Mouse (Mus musculus): ENCODE measurements at regions not wholly inside any gene's neighbourhood (a gene's known extent, or its start where the extent isn't known, plus 50 kb on each side); places are given as distances from the start of the nearest gene placed in this dataset. TPM values are rescaled to one million over a fixed set of nuclear protein-coding genes. Genes with fewer than 3 reads are reported as not detected.

- no peak overlapping the region for H3K27ac ChIP-seq (ENCODE audit: low read depth, low read length)
- ATAC-seq (ENCODE audit: insufficient read depth, low FRiP score, low TSS enrichment) (no peak), DNase-seq (ENCODE audit: low spot score) (no peak)
- WGBS, result 90% methylated on average over 4 of the region's 4 CpGs
- no peaks in the 10 kb centered on the region for H3K4me1 ChIP-seq (ENCODE audit: control insufficient read depth, insufficient read depth, low read length)
- no peak overlapping the region for H3K4me2 ChIP-seq (ENCODE audit: low read depth)
- H3K9me3 ChIP-seq (ENCODE audit: control insufficient read depth, low read length), result no peaks in the 10 kb centered on the region
- no peaks in the 10 kb centered on the region for H3K36me3 ChIP-seq (ENCODE audit: control insufficient read depth, insufficient read depth, low read length)
- no peak overlapping the region for H3K9ac ChIP-seq (ENCODE audit: low read length)
- H3K27me3 ChIP-seq (ENCODE audit: control insufficient read depth, insufficient read depth, low read length), result no peaks in the 10 kb centered on the region
- H3K4me3 ChIP-seq (ENCODE audit: low read depth, low read length), result no peak overlapping the region
Observed at GRCm38 (mm10) chr1:77298713-77299132, 216.2 kb downstream of the Epha4 start.

DNA sequence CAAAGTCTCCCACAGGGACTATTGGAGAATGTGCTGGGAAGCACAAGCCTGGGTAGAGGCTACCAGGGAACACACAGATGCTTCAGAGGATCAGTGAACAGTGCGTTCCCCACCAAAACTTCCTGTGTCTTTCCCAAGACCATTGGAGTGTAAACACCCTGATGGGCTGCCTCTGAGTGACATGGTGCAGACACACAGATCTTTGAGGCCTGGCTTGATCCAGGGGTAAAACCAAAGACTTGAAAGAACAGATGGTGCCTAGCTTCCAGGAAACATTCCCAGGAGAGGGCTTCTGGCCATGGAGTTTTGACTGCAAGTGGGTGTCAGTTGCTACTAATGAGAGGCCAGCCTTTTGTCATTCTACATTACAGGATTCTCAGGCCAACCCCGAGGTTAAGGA, 214.1 kb downstream of the Epha4 start:
- 70% methylated on average over 2 of the region's 2 CpGs for WGBS
- Histone ChIP-seq H3K4me3 (ENCODE audit: low read depth, low read length) (no peak overlapping the region), H3K4me1 (ENCODE audit: control insufficient read depth, insufficient read depth, low read length) (peaks cover 3% of the 10 kb centered on the region; the same call in 1 of the 2 replicates)

GRCm38 (mm10) chr1:77304770-77305169, 210.1 kb downstream of the Epha4 start:
- Histone ChIP-seq H3K27me3 (ENCODE audit: control insufficient read depth, insufficient read depth, low read length) (no peaks in the 10 kb centered on the region), H3K4me2 (ENCODE audit: low read depth) (no peak overlapping the region), H3K9ac (ENCODE audit: low read length) (no peak overlapping the region), H3K4me1 (ENCODE audit: control insufficient read depth, insufficient read depth, low read length) (peaks cover 3% of the 10 kb centered on the region; the same call in 1 of the 2 replicates), H3K9me3 (ENCODE audit: control insufficient read depth, low read length) (no peaks in the 10 kb centered on the region), H3K27ac (ENCODE audit: low read depth, low read length) (no peak overlapping the region), H3K4me3 (ENCODE audit: low read depth, low read length) (no peak overlapping the region), H3K36me3 (ENCODE audit: control insufficient read depth, insufficient read depth, low read length) (no peaks in the 10 kb centered on the region)
- WGBS, result 60% methylated on average over 2 of the region's 2 CpGs
- DNase-seq (ENCODE audit: low spot score) (no peak), ATAC-seq (ENCODE audit: insufficient read depth, low FRiP score, low TSS enrichment) (no peak)

More for the DNA sequence above, 214.1 kb downstream of the Epha4 start:
- no peaks in the 10 kb centered on the region for H3K9me3 ChIP-seq (ENCODE audit: control insufficient read depth, low read length)
- no peak overlapping the region for H3K9ac ChIP-seq (ENCODE audit: low read length)
- H3K27ac ChIP-seq (ENCODE audit: low read depth, low read length), result no peak overlapping the region
- H3K4me2 ChIP-seq (ENCODE audit: low read depth), result no peak overlapping the region
- DNase-seq (ENCODE audit: low spot score), result no peak
- H3K27me3 ChIP-seq (ENCODE audit: control insufficient read depth, insufficient read depth, low read length), result no peaks in the 10 kb centered on the region
- ATAC-seq (ENCODE audit: insufficient read depth, low FRiP score, low TSS enrichment), result no peak
- H3K36me3 ChIP-seq (ENCODE audit: control insufficient read depth, insufficient read depth, low read length), result no peaks in the 10 kb centered on the region

DNA sequence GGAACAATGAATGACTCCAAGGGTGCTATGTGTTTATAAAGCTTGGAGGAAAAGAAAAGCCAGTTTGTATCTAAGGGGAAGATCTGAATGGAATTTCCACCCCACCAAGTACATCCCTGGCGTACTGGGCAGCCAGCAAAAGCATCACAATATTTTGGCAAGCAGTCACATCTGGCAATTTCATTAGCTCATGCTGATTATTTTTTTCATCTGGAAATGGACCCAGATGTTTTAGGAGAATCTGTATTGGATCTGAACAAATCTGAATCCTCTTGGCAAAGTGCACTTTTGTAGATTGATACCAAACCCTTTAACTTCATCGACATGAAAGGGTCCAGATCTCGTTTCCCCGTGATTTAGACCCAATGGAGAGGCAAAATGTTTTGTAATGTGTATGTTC, 207.1 kb downstream of the Epha4 start:
- H3K4me2 ChIP-seq (ENCODE audit: low read depth), result no peak overlapping the region
- no peaks in the 10 kb centered on the region for H3K36me3 ChIP-seq (ENCODE audit: control insufficient read depth, insufficient read depth, low read length)
- no peaks in the 10 kb centered on the region for H3K9me3 ChIP-seq (ENCODE audit: control insufficient read depth, low read length)
- no peak overlapping the region for H3K9ac ChIP-seq (ENCODE audit: low read length)
- no peaks in the 10 kb centered on the region for H3K27me3 ChIP-seq (ENCODE audit: control insufficient read depth, insufficient read depth, low read length)
- ATAC-seq (ENCODE audit: insufficient read depth, low FRiP score, low TSS enrichment), result no peak
- 58% methylated on average over 4 of the region's 4 CpGs for WGBS
- H3K27ac ChIP-seq (ENCODE audit: low read depth, low read length), result no peak overlapping the region
- H3K4me3 ChIP-seq (ENCODE audit: low read depth, low read length), result no peak overlapping the region
- no peak for DNase-seq (ENCODE audit: low spot score)
- peaks cover 3% of the 10 kb centered on the region; the same call in 1 of the 2 replicates for H3K4me1 ChIP-seq (ENCODE audit: control insufficient read depth, insufficient read depth, low read length)

- WGBS, result 52% methylated on average over 3 of the region's 3 CpGs
- no peak overlapping the region for H3K9ac ChIP-seq (ENCODE audit: low read length)
- no peaks in the 10 kb centered on the region; the same call in 1 of the 2 replicates for H3K4me1 ChIP-seq (ENCODE audit: control insufficient read depth, insufficient read depth, low read length)
- no peaks in the 10 kb centered on the region for H3K27me3 ChIP-seq (ENCODE audit: control insufficient read depth, insufficient read depth, low read length)
- H3K27ac ChIP-seq (ENCODE audit: low read depth, low read length), result no peak overlapping the region
- no peak overlapping the region for H3K4me2 ChIP-seq (ENCODE audit: low read depth)
- no peak overlapping the region for H3K4me3 ChIP-seq (ENCODE audit: low read depth, low read length)
- H3K36me3 ChIP-seq (ENCODE audit: control insufficient read depth, insufficient read depth, low read length), result no peaks in the 10 kb centered on the region
- no peak for ATAC-seq (ENCODE audit: insufficient read depth, low FRiP score, low TSS enrichment)
- no peak for DNase-seq (ENCODE audit: low spot score)
- H3K9me3 ChIP-seq (ENCODE audit: control insufficient read depth, low read length), result no peaks in the 10 kb centered on the region
Observed at GRCm38 (mm10) chr1:77313119-77313518, 201.8 kb downstream of the Epha4 start.

- no peak for ATAC-seq (ENCODE audit: insufficient read depth, low FRiP score, low TSS enrichment)
Observed at GRCm38 (mm10) chr1:77315347-77315746, 199.5 kb downstream of the Epha4 start.

GRCm38 (mm10) chr1:77316198-77316597, 198.7 kb downstream of the Epha4 start:
- 55% methylated on average over 9 of the region's 9 CpGs for WGBS
- no peak overlapping the region for H3K4me3 ChIP-seq (ENCODE audit: low read depth, low read length)
- no peak for ATAC-seq (ENCODE audit: insufficient read depth, low FRiP score, low TSS enrichment)
- no peaks in the 10 kb centered on the region for H3K27me3 ChIP-seq (ENCODE audit: control insufficient read depth, insufficient read depth, low read length)
- H3K36me3 ChIP-seq (ENCODE audit: control insufficient read depth, insufficient read depth, low read length), result no peaks in the 10 kb centered on the region
- no peak overlapping the region for H3K9ac ChIP-seq (ENCODE audit: low read length)
- H3K9me3 ChIP-seq (ENCODE audit: control insufficient read depth, low read length), result no peaks in the 10 kb centered on the region
- no peak overlapping the region for H3K4me2 ChIP-seq (ENCODE audit: low read depth)
- no peak overlapping the region for H3K27ac ChIP-seq (ENCODE audit: low read depth, low read length)
- no peaks in the 10 kb centered on the region; the same call in 1 of the 2 replicates for H3K4me1 ChIP-seq (ENCODE audit: control insufficient read depth, insufficient read depth, low read length)
- DNase-seq (ENCODE audit: low spot score), result no peak

More at GRCm38 (mm10) chr1:77315347-77315746, 199.5 kb downstream of the Epha4 start:
- no peak overlapping the region for H3K4me3 ChIP-seq (ENCODE audit: low read depth, low read length)
- H3K27ac ChIP-seq (ENCODE audit: low read depth, low read length), result no peak overlapping the region
- no peaks in the 10 kb centered on the region for H3K9me3 ChIP-seq (ENCODE audit: control insufficient read depth, low read length)
- no peak for DNase-seq (ENCODE audit: low spot score)
- H3K4me1 ChIP-seq (ENCODE audit: control insufficient read depth, insufficient read depth, low read length), result no peaks in the 10 kb centered on the region; the same call in 1 of the 2 replicates
- H3K4me2 ChIP-seq (ENCODE audit: low read depth), result no peak overlapping the region
- no peak overlapping the region for H3K9ac ChIP-seq (ENCODE audit: low read length)
- WGBS, result 48% methylated on average over 3 of the region's 3 CpGs
- H3K36me3 ChIP-seq (ENCODE audit: control insufficient read depth, insufficient read depth, low read length), result no peaks in the 10 kb centered on the region
- H3K27me3 ChIP-seq (ENCODE audit: control insufficient read depth, insufficient read depth, low read length), result no peaks in the 10 kb centered on the region

Small RNA genes lying in the stretch of these regions (microRNA-seq; reads per million reads assigned to microRNA genes)
- not detected for gene Mir6343

All from neural tube, embryonic 11.5 days (tissue).